Mouse (Mus musculus): Measurements from ENCODE around the gene Tex21. TPM values are rescaled to one million over a fixed set of nuclear protein-coding genes. Genes with fewer than 3 reads are reported as not detected.

Tex21 gene
- polyA plus RNA-seq, 1 experiment from 2014 or later = not detected

GRCm38 (mm10) chr12:76194526-76194925 lies 52.0 kb downstream of the Tex21 start:
- H3K4me2 ChIP-seq (ENCODE audit: low read length) = no peak overlapping the region
- no peak overlapping the region for H3K27ac ChIP-seq (ENCODE audit: low read depth, low read length)
- no peaks in the 10 kb centered on the region for H3K27me3 ChIP-seq (replicated peaks; ENCODE audit: control insufficient read depth, insufficient read depth, low read length)
- ATAC-seq = no peak
- no peaks in the 10 kb centered on the region for H3K9me3 ChIP-seq (ENCODE audit: control insufficient read depth, low read length)
- H3K36me3 ChIP-seq (ENCODE audit: control insufficient read depth, insufficient read depth, low read length) = no peaks in the 10 kb centered on the region
- peaks cover 2% of the 10 kb centered on the region for H3K4me1 ChIP-seq (ENCODE audit: control insufficient read depth, insufficient read depth, low read depth, low read length)
- 71% methylated on average over 3 of the region's 3 CpGs for WGBS
- H3K4me3 ChIP-seq (ENCODE audit: low read length) = no peak overlapping the region
- H3K9ac ChIP-seq (ENCODE audit: low read depth, low read length) = no peak overlapping the region

DNA sequence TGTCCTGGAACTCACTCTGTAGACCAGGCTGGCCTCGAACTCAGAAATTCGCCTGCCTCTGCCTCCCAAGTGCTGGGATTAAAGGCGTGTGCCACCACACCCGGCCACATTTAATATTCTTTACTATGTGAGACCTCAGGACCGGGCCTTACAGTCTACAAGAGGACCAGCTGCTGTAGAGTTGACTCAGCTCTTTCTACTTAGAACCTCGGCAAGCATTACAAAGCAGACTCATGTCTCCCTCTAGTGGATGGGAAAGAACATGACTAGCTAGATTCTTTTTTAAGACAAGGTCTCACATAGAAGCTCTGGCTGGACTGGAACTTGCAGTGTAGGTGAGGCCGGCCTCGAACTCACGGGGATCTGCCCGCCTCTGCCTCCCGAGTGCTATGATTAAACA lies 55.6 kb downstream of the Tex21 start:
- H3K4me2 ChIP-seq (ENCODE audit: low read length) = no peak overlapping the region
- no peak for ATAC-seq

GRCm38 (mm10) chr12:76187849-76188248 lies 58.7 kb downstream of the Tex21 start:
- ATAC-seq = no peak
- Histone ChIP-seq H3K27ac (ENCODE audit: low read depth, low read length) (no peak overlapping the region), H3K4me3 (ENCODE audit: low read length) (no peak overlapping the region), H3K36me3 (ENCODE audit: control insufficient read depth, insufficient read depth, low read length) (no peaks in the 10 kb centered on the region), H3K9ac (ENCODE audit: low read depth, low read length) (no peak overlapping the region), H3K4me2 (ENCODE audit: low read length) (no peak overlapping the region), H3K27me3 (replicated peaks; ENCODE audit: control insufficient read depth, insufficient read depth, low read length) (no peaks in the 10 kb centered on the region), H3K9me3 (ENCODE audit: control insufficient read depth, low read length) (no peaks in the 10 kb centered on the region), H3K4me1 (ENCODE audit: control insufficient read depth, insufficient read depth, low read depth, low read length) (no peaks in the 10 kb centered on the region)
- 44% methylated on average over 8 of the region's 8 CpGs for WGBS

More for the DNA sequence above, 55.6 kb downstream of the Tex21 start:
- Histone ChIP-seq H3K27ac (ENCODE audit: low read depth, low read length) (no peak overlapping the region), H3K4me3 (ENCODE audit: low read length) (no peak overlapping the region), H3K4me1 (ENCODE audit: control insufficient read depth, insufficient read depth, low read depth, low read length) (no peaks in the 10 kb centered on the region; the same call in 1 of the 2 replicates), H3K9me3 (ENCODE audit: control insufficient read depth, low read length) (no peaks in the 10 kb centered on the region), H3K9ac (ENCODE audit: low read depth, low read length) (no peak overlapping the region), H3K36me3 (ENCODE audit: control insufficient read depth, insufficient read depth, low read length) (no peaks in the 10 kb centered on the region), H3K27me3 (replicated peaks; ENCODE audit: control insufficient read depth, insufficient read depth, low read length) (no peaks in the 10 kb centered on the region)
- WGBS = 52% methylated on average over 11 of the region's 11 CpGs

GRCm38 (mm10) chr12:76186473-76186872 lies 60.1 kb downstream of the Tex21 start:
- no peak overlapping the region for H3K4me3 ChIP-seq (ENCODE audit: low read length)
- H3K27ac ChIP-seq (ENCODE audit: low read depth, low read length) = no peak overlapping the region
- no peak overlapping the region for H3K9ac ChIP-seq (ENCODE audit: low read depth, low read length)
- ATAC-seq = no peak
- 95% methylated on average over 1 of the region's 1 CpGs for WGBS
- no peaks in the 10 kb centered on the region for H3K9me3 ChIP-seq (ENCODE audit: control insufficient read depth, low read length)
- H3K4me2 ChIP-seq (ENCODE audit: low read length) = no peak overlapping the region
- H3K4me1 ChIP-seq (ENCODE audit: control insufficient read depth, insufficient read depth, low read depth, low read length) = no peaks in the 10 kb centered on the region
- no peaks in the 10 kb centered on the region for H3K27me3 ChIP-seq (replicated peaks; ENCODE audit: control insufficient read depth, insufficient read depth, low read length)
- H3K36me3 ChIP-seq (ENCODE audit: control insufficient read depth, insufficient read depth, low read length) = no peaks in the 10 kb centered on the region

GRCm38 (mm10) chr12:76185167-76185816 lies 61.3 kb downstream of the Tex21 start:
- H3K4me2 ChIP-seq (ENCODE audit: low read length) = no peak overlapping the region
- no peaks in the 10 kb centered on the region for H3K36me3 ChIP-seq (ENCODE audit: control insufficient read depth, insufficient read depth, low read length)
- 81% methylated on average over 10 of the region's 10 CpGs for WGBS
- ATAC-seq = no peak
- no peaks in the 10 kb centered on the region for H3K4me1 ChIP-seq (ENCODE audit: control insufficient read depth, insufficient read depth, low read depth, low read length)
- no peak overlapping the region for H3K9ac ChIP-seq (ENCODE audit: low read depth, low read length)
- no peaks in the 10 kb centered on the region for H3K9me3 ChIP-seq (ENCODE audit: control insufficient read depth, low read length)
- no peaks in the 10 kb centered on the region for H3K27me3 ChIP-seq (replicated peaks; ENCODE audit: control insufficient read depth, insufficient read depth, low read length)
- H3K27ac ChIP-seq (ENCODE audit: low read depth, low read length) = no peak overlapping the region
- H3K4me3 ChIP-seq (ENCODE audit: low read length) = no peak overlapping the region

DNA sequence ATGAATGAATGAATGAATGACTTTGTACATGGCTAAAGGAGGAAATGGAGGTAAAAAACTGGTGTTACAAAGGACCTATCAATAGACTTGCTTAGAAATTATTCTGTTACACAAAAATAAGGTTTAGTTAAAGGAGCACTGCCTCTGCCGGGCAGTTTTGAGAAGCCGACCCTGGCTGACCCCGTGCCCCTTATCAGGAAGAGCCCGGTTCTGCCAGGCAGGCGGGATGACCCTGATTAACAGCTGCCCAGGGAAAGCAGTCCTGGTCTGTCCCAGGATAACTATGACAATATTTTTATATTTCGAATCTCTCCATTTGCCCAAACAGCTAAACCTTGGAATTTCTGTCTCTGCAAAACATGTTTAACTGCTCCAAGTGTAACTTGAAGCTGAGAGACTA lies 62.3 kb downstream of the Tex21 start:
- H3K9ac ChIP-seq (ENCODE audit: low read depth, low read length) = no peak overlapping the region
- no peaks in the 10 kb centered on the region for H3K36me3 ChIP-seq (ENCODE audit: control insufficient read depth, insufficient read depth, low read length)
- no peaks in the 10 kb centered on the region for H3K9me3 ChIP-seq (ENCODE audit: control insufficient read depth, low read length)
- no peaks in the 10 kb centered on the region for H3K4me1 ChIP-seq (ENCODE audit: control insufficient read depth, insufficient read depth, low read depth, low read length)
- WGBS = 77% methylated on average over 6 of the region's 6 CpGs
- no peak overlapping the region for H3K4me3 ChIP-seq (ENCODE audit: low read length)
- no peaks in the 10 kb centered on the region for H3K27me3 ChIP-seq (replicated peaks; ENCODE audit: control insufficient read depth, insufficient read depth, low read length)
- ATAC-seq = no peak
- H3K4me2 ChIP-seq (ENCODE audit: low read length) = no peak overlapping the region
- no peak overlapping the region for H3K27ac ChIP-seq (ENCODE audit: low read depth, low read length)

DNA sequence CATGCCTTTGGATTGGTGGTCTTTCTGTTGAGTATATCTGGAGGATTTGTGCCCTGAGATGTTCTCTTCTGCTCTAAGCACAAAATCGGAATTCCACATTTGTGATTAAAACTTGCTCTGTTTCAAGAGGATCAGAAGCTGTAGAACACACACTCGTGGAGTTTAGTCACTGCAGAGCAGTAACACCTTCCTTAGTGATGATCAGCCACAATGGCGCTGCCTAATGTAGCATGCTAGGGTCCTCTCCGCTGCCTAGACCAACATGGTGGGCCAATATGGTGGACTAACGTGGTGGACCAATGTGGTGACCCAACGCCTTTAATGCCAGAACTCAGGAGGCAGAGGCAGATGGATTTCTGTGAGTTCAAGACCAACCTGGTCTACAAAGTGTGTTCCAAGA lies 63.7 kb downstream of the Tex21 start:
- no peaks in the 10 kb centered on the region for H3K4me1 ChIP-seq (ENCODE audit: control insufficient read depth, insufficient read depth, low read depth, low read length)
- H3K9me3 ChIP-seq (ENCODE audit: control insufficient read depth, low read length) = no peaks in the 10 kb centered on the region
- 91% methylated on average over 6 of the region's 6 CpGs for WGBS
- no peak overlapping the region for H3K4me2 ChIP-seq (ENCODE audit: low read length)
- no peaks in the 10 kb centered on the region for H3K36me3 ChIP-seq (ENCODE audit: control insufficient read depth, insufficient read depth, low read length)
- H3K27ac ChIP-seq (ENCODE audit: low read depth, low read length) = no peak overlapping the region
- ATAC-seq = no peak
- H3K27me3 ChIP-seq (replicated peaks; ENCODE audit: control insufficient read depth, insufficient read depth, low read length) = no peaks in the 10 kb centered on the region
- no peak overlapping the region for H3K9ac ChIP-seq (ENCODE audit: low read depth, low read length)
- no peak overlapping the region for H3K4me3 ChIP-seq (ENCODE audit: low read length)

- H3K36me3 ChIP-seq (ENCODE audit: control insufficient read depth, insufficient read depth, low read length) = no peaks in the 10 kb centered on the region
- H3K9me3 ChIP-seq (ENCODE audit: control insufficient read depth, low read length) = no peaks in the 10 kb centered on the region
- H3K4me1 ChIP-seq (ENCODE audit: control insufficient read depth, insufficient read depth, low read depth, low read length) = peaks cover 8% of the 10 kb centered on the region; the same call in 1 of the 2 replicates
- H3K4me2 ChIP-seq (ENCODE audit: low read length) = no peak overlapping the region
- H3K27ac ChIP-seq (ENCODE audit: low read depth, low read length) = no peak overlapping the region
- no peak overlapping the region for H3K4me3 ChIP-seq (ENCODE audit: low read length)
- no peak overlapping the region for H3K9ac ChIP-seq (ENCODE audit: low read depth, low read length)
- no peaks in the 10 kb centered on the region for H3K27me3 ChIP-seq (replicated peaks; ENCODE audit: control insufficient read depth, insufficient read depth, low read length)
- ATAC-seq = no peak
- WGBS = 70% methylated on average over 8 of the region's 8 CpGs
Measured at GRCm38 (mm10) chr12:76181471-76181870, 65.1 kb downstream of the Tex21 start.

- H3K4me3 ChIP-seq (ENCODE audit: low read length) = no peak overlapping the region
- 77% methylated on average over 6 of the region's 6 CpGs for WGBS
- H3K9me3 ChIP-seq (ENCODE audit: control insufficient read depth, low read length) = no peaks in the 10 kb centered on the region
- no peak overlapping the region for H3K4me2 ChIP-seq (ENCODE audit: low read length)
- peaks cover 8% of the 10 kb centered on the region; the same call in 1 of the 2 replicates for H3K4me1 ChIP-seq (ENCODE audit: control insufficient read depth, insufficient read depth, low read depth, low read length)
- no peaks in the 10 kb centered on the region for H3K27me3 ChIP-seq (replicated peaks; ENCODE audit: control insufficient read depth, insufficient read depth, low read length)
- H3K36me3 ChIP-seq (ENCODE audit: control insufficient read depth, insufficient read depth, low read length) = no peaks in the 10 kb centered on the region
- no peak for ATAC-seq
- H3K9ac ChIP-seq (ENCODE audit: low read depth, low read length) = no peak overlapping the region
- no peak overlapping the region for H3K27ac ChIP-seq (ENCODE audit: low read depth, low read length)
Measured at GRCm38 (mm10) chr12:76180442-76180841, 66.1 kb downstream of the Tex21 start.

All from hindbrain, embryonic 16.5 days (tissue).